Mouse (Mus musculus) embryonic fibroblast, embryonic 13.5 days (primary cell): Measurements from ENCODE around the gene Itgb3.

Source experiments
- CTCF ChIP-seq: IDR thresholded peaks from 2 replicates; pipeline ENCODE4 v1.5.1; 2011; ENCODE audit warnings: mild to moderate bottlenecking, control low read depth, low read length, moderate library complexity, borderline replicate concordance; ENCODE audit not compliant: insufficient read depth
- POLR2A ChIP-seq: IDR thresholded peaks from 2 replicates; pipeline ENCODE4 v1.6.1; 2011; ENCODE audit warnings: low read depth, mild to moderate bottlenecking, control low read depth, low read length, moderate library complexity

GRCm38 (mm10) chr11:104614130-104614529, 6.3 kb downstream of the Itgb3 start:
- no peak for TF ChIP-seq POLR2A
- no peak for TF ChIP-seq CTCF
